In genomic region chr6:55677326-55677725, GRCm38 (mm10) we compare ENCODE assay signal across 9 mouse cellular contexts. TPM values are rescaled to one million over a fixed set of nuclear protein-coding genes. Genes with fewer than 3 reads are reported as not detected.
A peak's percentile ranks its signal among the peaks of the same experiment; 100 is the strongest.
DNase-seq lines count a peak whose midpoint lies in the region; ATAC-seq and TF ChIP-seq lines count a peak whose summit lies in the region.
"Had no signal": no experiment of that assay in that cellular context is flagged by ENCODE, and none has a peak within 500 bp of the region (broad histone marks: within the 10 kb centered on the region; RNA-seq: fewer than 3 reads in every experiment).

No protein-coding gene starts in this region.

- no peak for ATAC-seq in kidney, embryonic 15.5 days (replicated peaks; ENCODE audit: low FRiP score)
- ATAC-seq in forebrain, postnatal 0 days = no peak
- no peak for ATAC-seq in midbrain, embryonic 12.5 days (ENCODE audit: low FRiP score, low read depth)

- H3K4me1 ChIP-seq in kidney, embryonic 15.5 days = peaks cover 8% of the 10 kb centered on the region
- no peaks in the 10 kb centered on the region for H3K4me1 ChIP-seq in kidney, adult 2 months (ENCODE audit: control insufficient read depth, insufficient read depth, low read length)
- no peaks in the 10 kb centered on the region for H3K4me1 ChIP-seq in cortical plate, adult 2 months (ENCODE audit: control insufficient read depth, insufficient read depth, low read length)
- H3K4me1 ChIP-seq in forebrain, postnatal 0 days (ENCODE audit: insufficient read depth) = peaks cover 6% of the 10 kb centered on the region; the same call in 1 of the 2 replicates
- peaks cover 22% of the 10 kb centered on the region for H3K4me1 ChIP-seq in midbrain, embryonic 12.5 days

- 12% methylated on average over 8 of the region's 8 CpGs for WGBS in kidney, embryonic 15.5 days
- WGBS in kidney, adult 2 months = 14% methylated on average over 8 of the region's 8 CpGs
- 6% methylated on average over 8 of the region's 8 CpGs for WGBS in forebrain, postnatal 0 days
- 15% methylated on average over 8 of the region's 8 CpGs for WGBS in midbrain, embryonic 12.5 days

- peak overlapping the region; percentile 28 for H3K4me3 ChIP-seq in kidney, embryonic 15.5 days (replicated peaks)
- H3K4me3 ChIP-seq in kidney, adult 2 months (ENCODE audit: insufficient read depth, low read depth, low read length) = no peak overlapping the region
- H3K4me3 ChIP-seq in cortical plate, adult 2 months (ENCODE audit: insufficient read depth, low read length) = peak overlapping the region; percentile 21
- H3K4me3 ChIP-seq in forebrain, postnatal 0 days (ENCODE audit: low read depth, low read length) = peak overlapping the region; percentile 31
- H3K4me3 ChIP-seq in midbrain, embryonic 12.5 days = peak overlapping the region; percentile 35

- DNase-seq in kidney, adult 2 months = no peak
- peak; percentile 45 for DNase-seq in forebrain, postnatal 0 days
- DNase-seq in frontal cortex, adult 2 months (ENCODE audit: extremely low spot score in 1 of 2, low spot score in 1 of 2) = no peak
- DNase-seq in cerebellum, adult 9-10 months = no peak
- no peak for DNase-seq in retina, embryonic 14.5 days (ENCODE audit: low spot score)

- H3K9ac ChIP-seq in kidney, embryonic 15.5 days = no peak overlapping the region
- H3K9ac ChIP-seq in forebrain, postnatal 0 days = peak overlapping the region; percentile 60
- no peak overlapping the region for H3K9ac ChIP-seq in midbrain, embryonic 12.5 days (replicated peaks)

- H3K27ac ChIP-seq in kidney, embryonic 15.5 days = no peak overlapping the region
- H3K27ac ChIP-seq in kidney, adult 2 months (ENCODE audit: insufficient read depth, low read depth, low read length) = no peak overlapping the region
- peak overlapping the region; percentile 7 for H3K27ac ChIP-seq in cortical plate, adult 2 months (ENCODE audit: insufficient read depth, low read length)
- peak overlapping the region; percentile 90 for H3K27ac ChIP-seq in forebrain, postnatal 0 days (ENCODE audit: low read depth, low read length)
- no peak overlapping the region for H3K27ac ChIP-seq in midbrain, embryonic 12.5 days (replicated peaks)

- H3K27me3 ChIP-seq in kidney, embryonic 15.5 days = peaks cover 34% of the 10 kb centered on the region
- H3K27me3 ChIP-seq in kidney, adult 2 months (replicated peaks; ENCODE audit: control insufficient read depth, insufficient read depth, low read length) = no peaks in the 10 kb centered on the region
- H3K27me3 ChIP-seq in forebrain, postnatal 0 days (ENCODE audit: insufficient read depth, low read length) = no peaks in the 10 kb centered on the region
- H3K27me3 ChIP-seq in midbrain, embryonic 12.5 days = peaks cover 21% of the 10 kb centered on the region

- TF ChIP-seq POLR2A in kidney, adult 2 months (IDR thresholded peaks at IDR 0.05; ENCODE audit: low read depth, low read length) = no peak
- TF ChIP-seq POLR2A in cortical plate, adult 2 months (IDR thresholded peaks at IDR 0.05; ENCODE audit: extremely low read depth, insufficient read depth, low read length) = no peak

- peak overlapping the region; percentile 62 for H3K4me2 ChIP-seq in kidney, embryonic 15.5 days
- H3K4me2 ChIP-seq in forebrain, postnatal 0 days (ENCODE audit: low read depth) = peak overlapping the region; percentile 70
- H3K4me2 ChIP-seq in midbrain, embryonic 12.5 days (replicated peaks) = peak overlapping the region; percentile 62

- TF ChIP-seq CTCF in kidney, adult 2 months (conservative IDR thresholded peaks at IDR 0.05; ENCODE audit: insufficient read depth, insufficient read length, low read depth, low read length) = no peak
- TF ChIP-seq CTCF in cortical plate, adult 2 months (IDR thresholded peaks at IDR 0.05; ENCODE audit: extremely low read depth, insufficient read depth, low read length) = no peak
- TF ChIP-seq CTCF in forebrain, postnatal 0 days (IDR thresholded peaks at IDR 0.05; ENCODE audit: low read depth) = no peak

- no peaks in the 10 kb centered on the region for H3K9me3 ChIP-seq in kidney, embryonic 15.5 days (replicated peaks)
- no peaks in the 10 kb centered on the region for H3K9me3 ChIP-seq in forebrain, postnatal 0 days (ENCODE audit: low read length)
- H3K9me3 ChIP-seq in midbrain, embryonic 12.5 days = no peaks in the 10 kb centered on the region

- H3K36me3 ChIP-seq in kidney, embryonic 15.5 days = no peaks in the 10 kb centered on the region
- no peaks in the 10 kb centered on the region for H3K36me3 ChIP-seq in kidney, adult 2 months (ENCODE audit: control insufficient read depth, insufficient read depth, low read length)
- H3K36me3 ChIP-seq in forebrain, postnatal 0 days (ENCODE audit: insufficient read depth) = no peaks in the 10 kb centered on the region
- H3K36me3 ChIP-seq in midbrain, embryonic 12.5 days = no peaks in the 10 kb centered on the region

RNA-seq across cellular contexts. Expression of gene Neurod6, which starts 3.7 kb away (rescaled TPM):
- polyA plus RNA-seq in kidney, embryonic 15.5 days (2015; fragmentation: Nextera tagmentation; extraction: Ambion mirVana) = not detected in 2 replicates
- polyA plus RNA-seq in kidney, adult 2 months (2012; rRNA removed) = not detected in 2 replicates
- polyA plus RNA-seq in cortical plate, adult 2 months (2012; rRNA removed) = 57.1 and 76.8 TPM in 2 replicates
- 189 and 251 TPM in 2 replicates for total RNA-seq in forebrain, postnatal 0 days (2014; rRNA removed)
- 238 and 397 TPM in 2 replicates for polyA plus RNA-seq in forebrain, postnatal 0 days (2015; fragmentation: Nextera tagmentation; extraction: Ambion mirVana)
- 1.3 and 2.8 TPM in 2 replicates for polyA plus RNA-seq in midbrain, embryonic 12.5 days (2016; fragmentation: Nextera tagmentation; extraction: Ambion mirVana)
- 39.3 and 42.3 TPM in 2 replicates for polyA plus RNA-seq in frontal cortex, adult 2 months (2012; rRNA removed)
- polyA plus RNA-seq: thymus, postnatal 0 days had no signal

Comparison
In these comparisons a context has a peak if more than half of its experiments do, and no peak if none do; other contexts are left out.
1. H3K27ac ChIP-seq: peak in cortical plate, adult 2 months (single experiment) and forebrain, postnatal 0 days (single experiment); none in kidney, embryonic 15.5 days (single experiment), kidney, adult 2 months (single experiment) and midbrain, embryonic 12.5 days (single experiment).
2. RNA of gene Neurod6, which starts 3.7 kb away (polyA plus RNA-seq): 238 to 397 TPM in forebrain, postnatal 0 days, 57.1 to 76.8 TPM in cortical plate, adult 2 months and 39.3 to 42.3 TPM in frontal cortex, adult 2 months; 1.3 to 2.8 TPM in midbrain, embryonic 12.5 days, not detected in kidney, embryonic 15.5 days and not detected in kidney, adult 2 months; every median in the first group is over 10 times any median in the second.
3. Peak in every context shown above with its lines, with median percentiles within 50 percentile points of each other: H3K4me2 ChIP-seq.